Mouse (Mus musculus) megakaryocyte-erythroid progenitor cell, adult 5-6 weeks (primary cell): ENCODE measurements around the gene Gm10750. TPM values are rescaled to one million over a fixed set of nuclear protein-coding genes. Genes with fewer than 3 reads are reported as not detected.
"Not testable (repeated sequence)": the region's sequence is repeated elsewhere in the genome, so short reads cannot be mapped to it uniquely, and the experiment has no call there.

Experiments used
- ATAC-seq: replicated peaks from 2 replicates; pipeline ENCODE4 v1.8.0; 2016; ENCODE audit warnings: mild to moderate bottlenecking, inconsistent platforms; ENCODE audit not compliant: severe bottlenecking, poor library complexity, low FRiP score, low TSS enrichment
- total RNA-seq, 2 experiments: library from RNA; stranded (forward) in 1 of 2; stranded (reverse) in 1 of 2; fragments of 200-1000, 215-1000 nt in 1 of 2; fragments of >200 nt in 1 of 2; fragmentation: Nextera tagmentation in 1 of 2; gene quantifications; 2 replicates each; pipeline ENCODE4 v1.2.3; 2014 to 2017

Gm10750 gene
- not detected in 2 replicates for total RNA-seq (2014; fragmentation: Nextera tagmentation)
- total RNA-seq (2017): not detected in 2 replicates

DNA sequence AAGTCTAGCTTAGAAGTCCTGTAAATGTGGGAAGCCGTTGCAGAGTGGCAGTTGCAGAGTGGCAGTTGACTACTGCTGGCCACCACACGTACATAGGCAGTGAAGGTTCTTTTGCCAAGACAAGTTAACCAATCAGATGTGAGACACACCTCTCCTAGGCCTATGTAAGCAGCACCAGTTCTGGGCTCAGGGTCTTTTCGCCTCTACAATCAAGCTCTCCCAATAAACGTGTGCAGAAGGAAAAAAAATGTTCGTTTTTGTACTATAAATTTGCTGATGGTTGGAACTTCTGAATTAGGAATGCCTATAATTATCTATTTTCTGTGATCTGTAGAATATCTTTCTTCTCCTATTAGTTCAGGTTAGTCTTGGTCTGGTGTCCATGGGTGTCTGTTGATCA lies at the start of gene Gm10750:
Gene Gm10750 (minus strand): TSS at position 101 of the 400 bp plus-strand sequence.
- ATAC-seq: not testable (repeated sequence)

DNA sequence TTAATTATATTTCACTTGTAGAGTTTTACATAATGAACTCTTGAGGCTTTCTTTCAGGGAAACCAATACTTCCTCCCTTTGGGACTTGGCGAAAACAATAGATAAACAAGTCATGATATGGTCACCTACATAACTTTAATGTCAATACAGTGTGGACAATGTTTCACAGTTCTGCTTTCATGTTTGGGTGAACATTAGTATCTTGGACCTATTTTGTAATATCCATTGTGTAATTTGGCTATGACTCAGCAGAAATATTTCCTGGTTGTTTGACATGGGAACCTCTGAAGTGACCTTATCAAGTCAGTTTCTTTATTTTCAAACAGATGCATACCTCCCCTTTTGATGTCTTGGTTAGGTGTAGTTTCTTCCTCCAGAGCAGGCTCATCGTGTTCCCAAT lies 12.2 kb downstream of the Gm10750 start:
- no peak for ATAC-seq

DNA sequence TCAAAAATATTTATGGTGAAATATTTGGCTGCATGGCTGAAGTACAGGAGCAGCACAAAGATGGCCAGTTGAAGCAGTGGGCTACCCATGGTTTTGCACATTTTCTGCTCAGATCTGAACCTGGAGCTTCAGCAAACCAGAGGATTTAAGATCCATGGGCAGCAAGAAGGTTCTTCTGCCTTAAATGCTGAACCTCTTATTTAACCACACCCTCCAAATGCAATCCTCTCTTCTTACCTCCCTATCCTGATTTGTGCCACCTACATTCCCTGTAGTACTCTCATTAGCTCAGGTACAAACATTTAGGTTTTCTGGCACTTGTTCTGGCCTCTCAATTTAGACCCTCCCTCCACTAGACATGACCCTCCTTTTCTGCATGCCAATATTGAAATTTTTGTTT lies 13.9 kb downstream of the Gm10750 start, which contains the start of gene Gm1330:
Gene Gm1330 (minus strand): TSS at position 101 of the 400 bp plus-strand sequence.
- no peak for ATAC-seq

DNA sequence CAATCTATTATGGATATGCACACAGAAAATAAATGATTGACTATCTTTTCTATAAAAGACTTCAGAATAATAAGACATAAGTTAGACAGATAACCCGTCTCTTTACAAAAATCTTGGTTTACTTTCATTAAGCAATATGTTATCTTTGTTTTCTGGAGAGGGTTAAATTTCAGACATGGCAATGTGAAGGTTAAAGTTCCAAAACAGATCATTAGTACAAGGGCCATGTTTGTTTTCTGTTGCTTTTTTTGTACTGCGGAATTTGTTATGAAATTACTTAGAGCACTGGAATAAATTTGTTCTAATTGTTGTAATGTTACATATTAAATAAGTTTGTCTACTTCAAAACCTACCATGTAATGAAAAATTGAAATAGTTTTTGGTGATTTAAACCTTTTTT lies 21.9 kb downstream of the Gm10750 start:
- no peak for ATAC-seq

Other genes starting within 250 kb of the Gm10750 start
- gene Cst11, start 245.7 kb downstream of the Gm10750 start, total RNA-seq (2014; fragmentation: Nextera tagmentation): not detected in 2 replicates
- gene Cst11, start 245.7 kb downstream of the Gm10750 start, total RNA-seq (2017): not detected in 2 replicates
- gene 8030411F24Rik, start 235.2 kb downstream of the Gm10750 start, total RNA-seq (2014; fragmentation: Nextera tagmentation): not detected in 2 replicates
- gene 8030411F24Rik, start 235.2 kb downstream of the Gm10750 start, total RNA-seq (2017): not detected in 2 replicates
- not detected in 2 replicates for gene Cst12, start 227.9 kb downstream of the Gm10750 start, total RNA-seq (2014; fragmentation: Nextera tagmentation)
- not detected in 2 replicates for gene Cst12, start 227.9 kb downstream of the Gm10750 start, total RNA-seq (2017)
- not detected in 2 replicates for gene Cst8, start 218.5 kb downstream of the Gm10750 start, total RNA-seq (2014; fragmentation: Nextera tagmentation)
- not detected in 2 replicates for gene Cst8, start 218.5 kb downstream of the Gm10750 start, total RNA-seq (2017)
- gene Cst13, start 197.2 kb downstream of the Gm10750 start, total RNA-seq (2014; fragmentation: Nextera tagmentation): not detected in 2 replicates
- not detected in 2 replicates for gene Cst13, start 197.2 kb downstream of the Gm10750 start, total RNA-seq (2017)
- gene Cst9, start 182.1 kb downstream of the Gm10750 start, total RNA-seq (2014; fragmentation: Nextera tagmentation): not detected in 2 replicates
- gene Cst9, start 182.1 kb downstream of the Gm10750 start, total RNA-seq (2017): not detected in 2 replicates
- not detected in 2 replicates for gene 9230104L09Rik, start 152.2 kb downstream of the Gm10750 start, total RNA-seq (2014; fragmentation: Nextera tagmentation)
- gene 9230104L09Rik, start 152.2 kb downstream of the Gm10750 start, total RNA-seq (2017): not detected in 2 replicates
- 63.1 and 74.4 TPM in 2 replicates for gene Cst3, start 141.5 kb downstream of the Gm10750 start, total RNA-seq (2014; fragmentation: Nextera tagmentation)
- 114 and 133 TPM in 2 replicates for gene Cst3, start 141.5 kb downstream of the Gm10750 start, total RNA-seq (2017)
- not detected in 2 replicates for gene Gm1330, start 14.0 kb downstream of the Gm10750 start, total RNA-seq (2014; fragmentation: Nextera tagmentation)
- not detected in 2 replicates for gene Gm1330, start 14.0 kb downstream of the Gm10750 start, total RNA-seq (2017)